Mouse (Mus musculus) forebrain, embryonic 16.5 days (tissue): ENCODE data around the gene Nkg7. TPM values are rescaled to one million over a fixed set of nuclear protein-coding genes. Genes with fewer than 3 reads are reported as not detected.

Experiments
- ATAC-seq: fragments of 200-750 bp; cut with Nextera tagmentation; 2 replicates; pipeline ENCODE4 v1.8.0; 2017; ENCODE audit warnings: mild to moderate bottlenecking, moderate library complexity
- H3K27ac ChIP-seq: fragments of 300-500 bp; sonication (generic); 2 replicates; pipeline ENCODE4 v1.5.1; 2014; ENCODE audit warnings: low read length, control low read depth
- H3K27me3 ChIP-seq: fragments of 300-500 bp; sonication (generic); replicated peaks from 2 replicates; pipeline ENCODE4 v1.6.1; 2014; ENCODE audit warnings: low read length; ENCODE audit not compliant: control insufficient read depth, insufficient read depth
- H3K36me3 ChIP-seq: fragments of 300-500 bp; sonication (generic); 2 replicates; pipeline ENCODE4 v1.6.1; 2014; ENCODE audit not compliant: control insufficient read depth, insufficient read depth
- H3K4me1 ChIP-seq: fragments of 300-500 bp; sonication (generic); replicated peaks from 2 replicates; pipeline ENCODE4 v1.6.1; 2014; ENCODE audit warnings: low read length; ENCODE audit not compliant: control insufficient read depth, insufficient read depth
- H3K4me2 ChIP-seq: fragments of 300-500 bp; sonication (generic); 2 replicates; pipeline ENCODE4 v1.6.1; 2014; ENCODE audit warnings: mild to moderate bottlenecking, low read length, control low read depth
- H3K4me3 ChIP-seq: fragments of 300-500 bp; sonication (generic); replicated peaks from 2 replicates; pipeline ENCODE4 v1.5.1; 2014; ENCODE audit warnings: mild to moderate bottlenecking, low read length, control low read depth
- H3K9ac ChIP-seq: fragments of 300-500 bp; sonication (generic); replicated peaks from 2 replicates; pipeline ENCODE4 v1.6.1; 2014; ENCODE audit warnings: low read depth, low read length, control low read depth
- H3K9me3 ChIP-seq: fragments of 300-500 bp; sonication (generic); 2 replicates; pipeline ENCODE4 v1.6.1; 2016; ENCODE audit warnings: low read length; ENCODE audit not compliant: control insufficient read depth
- WGBS: fragments of 180-500 bp; shearing (Covaris S2); extraction: QIAGEN DNeasy Blood & Tissue Kit; methylation state at CpG from one replicate; pipeline ENCODE4 v1.1.7; 2014; 5-methylcytosine and 5-hydroxymethylcytosine counted together
- microRNA-seq: library from miRNA; unstranded; fragments of <30 nt; microRNA quantifications from one replicate; pipeline ENCODE4, GENCODE M21; 2017
- polyA plus RNA-seq: library from polyadenylated mRNA; unstranded; fragments of >200 nt; fragmentation: Nextera tagmentation; extraction: Ambion mirVana; gene quantifications from 2 replicates; pipeline ENCODE4 v1.2.1, GENCODE M21; 2015

Nkg7 gene
- polyA plus RNA-seq, 1 experiment from 2014 or later, result not detected

GRCm38 (mm10) chr7:43481191-43481590 lies 44.3 kb downstream of the Nkg7 start:
- Histone ChIP-seq H3K27me3 (no peaks in the 10 kb centered on the region), H3K9ac (no peak overlapping the region), H3K4me2 (no peak overlapping the region), H3K36me3 (peaks cover 2% of the 10 kb centered on the region; the same call in 1 of the 2 replicates), H3K4me3 (no peak overlapping the region), H3K27ac (no peak overlapping the region), H3K9me3 (no peaks in the 10 kb centered on the region), H3K4me1 (peaks cover 8% of the 10 kb centered on the region)
- 58% methylated on average over 3 of the region's 3 CpGs for WGBS
- ATAC-seq, result no peak

- 20% methylated on average over 8 of the region's 8 CpGs for WGBS
- ATAC-seq, result peak; percentile 49
- peaks cover 2% of the 10 kb centered on the region; the same call in 1 of the 2 replicates for H3K36me3 ChIP-seq
Observed at GRCm38 (mm10) chr7:43482090-43482716, 45.3 kb downstream of the Nkg7 start.

GRCm38 (mm10) chr7:43483236-43483635 lies 46.4 kb downstream of the Nkg7 start:
- WGBS, result 18% methylated on average over 10 of the region's 10 CpGs
- peaks cover 11% of the 10 kb centered on the region for H3K4me1 ChIP-seq
- H3K36me3 ChIP-seq, result peaks cover 2% of the 10 kb centered on the region; the same call in 1 of the 2 replicates
- H3K4me3 ChIP-seq, result no peak overlapping the region
- no peak overlapping the region for H3K4me2 ChIP-seq
- no peak overlapping the region for H3K27ac ChIP-seq
- no peak for ATAC-seq
- H3K9ac ChIP-seq, result no peak overlapping the region
- no peaks in the 10 kb centered on the region for H3K27me3 ChIP-seq
- no peaks in the 10 kb centered on the region for H3K9me3 ChIP-seq

More at GRCm38 (mm10) chr7:43482090-43482716, 45.3 kb downstream of the Nkg7 start:
- no peak overlapping the region for H3K4me2 ChIP-seq
- H3K27ac ChIP-seq, result no peak overlapping the region
- H3K9ac ChIP-seq, result no peak overlapping the region
- H3K27me3 ChIP-seq, result no peaks in the 10 kb centered on the region
- H3K9me3 ChIP-seq, result no peaks in the 10 kb centered on the region
- peaks cover 8% of the 10 kb centered on the region for H3K4me1 ChIP-seq
- no peak overlapping the region for H3K4me3 ChIP-seq

Small RNAs within 50 kb of the gene (microRNA-seq; reads per million reads assigned to microRNA genes)
- gene Mir7051, result not detected

Other genes with a start within 250 kb of the Nkg7 start
- gene Zfp715, start 123.8 kb upstream of the Nkg7 start, polyA plus RNA-seq, result 22.0 and 22.5 TPM in 2 replicates
- 0.22 TPM in 1 of 2 replicates, not detected in the other for gene Siglecf, start 85.7 kb upstream of the Nkg7 start, polyA plus RNA-seq
- not detected in 2 replicates for gene Siglecg, start 28.9 kb upstream of the Nkg7 start, polyA plus RNA-seq
- gene Lim2, start 9.4 kb upstream of the Nkg7 start, polyA plus RNA-seq, result not detected in 2 replicates
- not detected in 2 replicates for gene Cldnd2, start 3.7 kb downstream of the Nkg7 start, polyA plus RNA-seq
- gene Etfb, start 7.0 kb downstream of the Nkg7 start, polyA plus RNA-seq, result 123 and 127 TPM in 2 replicates
- 0.42 TPM in 1 of 2 replicates, not detected in the other for gene Gm45233, start 7.1 kb downstream of the Nkg7 start, polyA plus RNA-seq
- gene Vsig10l, start 26.1 kb downstream of the Nkg7 start, polyA plus RNA-seq, result 5.5 and 7.3 TPM in 2 replicates
- gene Iglon5, start 53.0 kb downstream of the Nkg7 start, polyA plus RNA-seq, result 4.3 and 4.5 TPM in 2 replicates
- not detected in 2 replicates for gene 4931406B18Rik, start 68.9 kb downstream of the Nkg7 start, polyA plus RNA-seq
- 0.92 and 1.9 TPM in 2 replicates for gene Cd33, start 107.4 kb downstream of the Nkg7 start, polyA plus RNA-seq
- gene Zfp658, start 125.2 kb downstream of the Nkg7 start, polyA plus RNA-seq, result 12.5 TPM in 2 replicates
- 18.5 and 20.9 TPM in 2 replicates for gene Zfp719, start 142.5 kb downstream of the Nkg7 start, polyA plus RNA-seq
- gene Zfp819, start 170.1 kb downstream of the Nkg7 start, polyA plus RNA-seq, result 0.23 and 0.26 TPM in 2 replicates
- not detected in 2 replicates for gene Ceacam18, start 197.6 kb downstream of the Nkg7 start, polyA plus RNA-seq
- 0.12 and 0.29 TPM in 2 replicates for gene Siglece, start 223.1 kb downstream of the Nkg7 start, polyA plus RNA-seq
- gene Ctu1, start 234.9 kb downstream of the Nkg7 start, polyA plus RNA-seq, result 29.3 and 31.9 TPM in 2 replicates